Mouse (Mus musculus) ES-Bruce4 (cell line): ENCODE measurements around the gene En1. TPM values are rescaled to one million over a fixed set of nuclear protein-coding genes. Genes with fewer than 3 reads are reported as not detected.

Experiments used
- H3K27ac ChIP-seq: 2 replicates; pipeline ENCODE4 v1.5.1; 2012; ENCODE audit warnings: low read length, inconsistent platforms; ENCODE audit not compliant: insufficient read depth
- H3K27me3 ChIP-seq: 2 replicates; pipeline ENCODE4 v1.6.1; 2012; ENCODE audit warnings: mild to moderate bottlenecking, low read length, inconsistent platforms; ENCODE audit not compliant: control insufficient read depth, poor library complexity, insufficient read depth, severe bottlenecking
- H3K36me3 ChIP-seq: 2 replicates; pipeline ENCODE4 v1.6.1; 2012; ENCODE audit warnings: inconsistent platforms, mild to moderate bottlenecking, low read length, moderate library complexity; ENCODE audit not compliant: control insufficient read depth, poor library complexity, insufficient read depth, severe bottlenecking
- H3K4me1 ChIP-seq: one replicate; pipeline ENCODE4 v1.8.1; 2011; ENCODE audit warnings: low read length; ENCODE audit not compliant: control insufficient read depth, insufficient read depth
- H3K4me3 ChIP-seq: 2 replicates; pipeline ENCODE4 v1.5.1; 2011; ENCODE audit warnings: low read depth, mild to moderate bottlenecking, low read length
- H3K9ac ChIP-seq: 2 replicates; pipeline ENCODE4 v1.6.1; 2012; ENCODE audit warnings: low read depth, mild to moderate bottlenecking, inconsistent platforms; ENCODE audit not compliant: poor library complexity, severe bottlenecking
- H3K9me3 ChIP-seq: replicated peaks from 2 replicates; pipeline ENCODE4 v1.6.1; 2012; ENCODE audit warnings: mild to moderate bottlenecking, low read length, inconsistent platforms; ENCODE audit not compliant: control insufficient read depth, poor library complexity, insufficient read depth, severe bottlenecking
- CTCF ChIP-seq: IDR thresholded peaks from one replicate; pipeline ENCODE4 v1.8.1; 2011; ENCODE audit warnings: low read depth, low read length
- EP300 ChIP-seq: IDR thresholded peaks from 2 replicates; pipeline ENCODE4 v1.6.1; 2011; ENCODE audit warnings: low read depth, low read length; ENCODE audit not compliant: insufficient read depth
- POLR2A ChIP-seq: IDR thresholded peaks from one replicate; pipeline ENCODE4 v1.8.1; 2011; ENCODE audit warnings: low read length; ENCODE audit not compliant: insufficient read depth
- polyA plus RNA-seq: library from polyadenylated mRNA; stranded (reverse); fragments of >200 nt; gene quantifications from 2 replicates; pipeline ENCODE4 v1.2.4, GENCODE M21; 2011; ENCODE audit warnings: low read depth; ENCODE audit not compliant: missing spikeins, insufficient read depth, insufficient read length

The En1 gene
- polyA plus RNA-seq, 1 experiment: 0.61 TPM

DNA sequence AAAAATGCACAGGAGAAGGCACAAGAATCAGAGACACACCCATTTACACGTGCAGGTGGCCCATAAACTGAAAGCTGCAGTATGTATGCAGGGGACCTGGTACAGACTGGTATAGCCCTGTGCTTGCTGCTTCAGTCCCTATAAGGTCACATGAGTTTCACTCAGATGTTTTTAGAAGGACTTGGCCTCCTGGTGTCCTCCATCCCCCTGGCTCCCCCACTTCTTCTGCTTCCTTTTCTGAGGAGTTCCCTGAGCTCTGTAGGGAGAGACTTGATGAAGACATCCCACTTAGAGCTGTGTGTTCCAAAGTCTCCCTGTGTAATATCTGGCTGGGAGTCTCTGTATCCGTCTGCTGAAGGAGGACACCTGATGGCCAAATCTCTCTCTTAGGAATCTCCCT is 16.7 kb upstream of the En1 start:
- Histone ChIP-seq H3K9me3 (no peaks in the 10 kb centered on the region), H3K27ac (no peak overlapping the region), H3K9ac (no peak overlapping the region), H3K27me3 (no peaks in the 10 kb centered on the region), H3K4me1 (no peaks in the 10 kb centered on the region), H3K4me3 (no peak overlapping the region), H3K36me3 (no peaks in the 10 kb centered on the region)
- TF ChIP-seq EP300 (no peak), CTCF (no peak)

DNA sequence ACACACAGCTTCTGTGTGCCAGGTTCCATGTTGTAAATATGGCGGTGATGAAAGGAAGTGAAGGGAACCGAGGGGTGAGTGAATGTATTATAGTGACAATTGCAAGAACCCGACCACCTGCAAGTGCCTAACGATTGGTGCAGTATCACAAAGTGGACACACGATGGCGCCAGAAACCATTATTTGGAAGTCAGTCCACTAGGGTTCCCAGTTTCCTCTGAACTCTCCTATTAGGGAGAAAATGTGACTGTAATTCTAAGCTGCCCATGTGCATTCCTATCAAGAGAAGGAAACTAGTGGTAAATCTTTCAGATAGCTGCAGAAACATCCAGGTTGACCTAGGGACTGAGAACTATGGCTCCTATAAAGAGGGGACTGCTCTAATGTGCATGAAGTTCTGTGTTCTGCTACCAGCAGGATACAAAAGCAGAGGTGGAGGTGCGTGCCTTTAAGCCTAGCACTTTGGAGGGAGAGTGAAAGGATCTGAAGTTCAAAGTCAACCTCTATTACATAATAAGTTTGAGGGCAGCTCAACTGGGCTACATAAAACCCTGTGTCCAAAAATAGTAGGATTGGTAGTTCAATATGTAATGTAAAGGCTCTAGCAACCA is 15.6 kb upstream of the En1 start:
- H3K36me3 ChIP-seq: no peaks in the 10 kb centered on the region
- H3K27ac ChIP-seq: no peak overlapping the region
- no peaks in the 10 kb centered on the region for H3K4me1 ChIP-seq
- no peaks in the 10 kb centered on the region for H3K27me3 ChIP-seq
- H3K4me3 ChIP-seq: no peak overlapping the region
- H3K9me3 ChIP-seq: no peaks in the 10 kb centered on the region
- H3K9ac ChIP-seq: no peak overlapping the region
- no peak for TF ChIP-seq EP300
- peak; percentile 49 for TF ChIP-seq CTCF

DNA sequence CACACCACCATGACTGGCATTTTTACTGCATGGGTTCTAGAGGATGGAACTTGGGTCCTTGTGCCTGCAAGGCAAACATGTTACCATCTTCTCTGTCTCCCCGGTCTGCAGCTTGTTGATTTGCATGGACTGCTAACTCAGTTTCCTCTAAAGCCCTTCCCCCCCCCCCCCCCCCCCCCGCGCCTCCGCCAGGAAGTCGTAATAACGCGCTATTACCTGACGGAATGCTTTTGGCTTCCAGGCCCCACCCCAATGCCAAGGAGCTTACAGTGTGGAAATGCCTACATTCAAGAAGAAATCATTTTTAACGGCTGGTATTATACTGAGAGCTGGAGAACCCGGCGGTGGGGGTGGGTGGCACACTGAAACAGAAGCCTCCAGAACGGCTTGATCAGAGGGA is 14.8 kb upstream of the En1 start:
- H3K27me3 ChIP-seq: no peaks in the 10 kb centered on the region
- H3K27ac ChIP-seq: no peak overlapping the region
- TF ChIP-seq EP300 (no peak), CTCF (no peak), POLR2A (no peak)
- no peak overlapping the region for H3K9ac ChIP-seq
- H3K9me3 ChIP-seq: no peaks in the 10 kb centered on the region
- H3K4me3 ChIP-seq: no peak overlapping the region
- H3K4me1 ChIP-seq: no peaks in the 10 kb centered on the region
- H3K36me3 ChIP-seq: no peaks in the 10 kb centered on the region

DNA sequence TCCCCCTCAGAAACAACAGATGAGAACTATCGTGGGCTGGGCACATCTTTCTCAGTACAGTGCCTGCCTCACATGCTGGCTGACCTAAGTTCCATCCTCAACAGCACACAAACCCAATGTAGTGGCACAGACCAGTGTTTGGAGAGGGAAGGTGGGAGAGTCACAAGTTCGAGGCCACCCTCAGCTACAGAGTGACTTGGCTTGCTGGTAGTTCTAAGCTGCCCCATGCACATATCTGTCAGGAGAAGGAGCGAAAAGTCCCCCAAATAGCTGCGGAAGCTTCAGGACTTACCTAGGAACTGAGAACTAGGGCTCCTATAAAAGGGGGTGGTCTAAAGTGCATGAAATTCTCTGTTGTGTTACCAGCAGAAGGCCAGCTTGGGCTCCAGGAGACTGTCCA is 14.3 kb upstream of the En1 start:
- Histone ChIP-seq H3K4me1 (no peaks in the 10 kb centered on the region), H3K9ac (no peak overlapping the region), H3K36me3 (no peaks in the 10 kb centered on the region), H3K27me3 (no peaks in the 10 kb centered on the region), H3K4me3 (no peak overlapping the region), H3K9me3 (no peaks in the 10 kb centered on the region), H3K27ac (no peak overlapping the region)
- TF ChIP-seq CTCF (no peak), POLR2A (no peak), EP300 (no peak)

DNA sequence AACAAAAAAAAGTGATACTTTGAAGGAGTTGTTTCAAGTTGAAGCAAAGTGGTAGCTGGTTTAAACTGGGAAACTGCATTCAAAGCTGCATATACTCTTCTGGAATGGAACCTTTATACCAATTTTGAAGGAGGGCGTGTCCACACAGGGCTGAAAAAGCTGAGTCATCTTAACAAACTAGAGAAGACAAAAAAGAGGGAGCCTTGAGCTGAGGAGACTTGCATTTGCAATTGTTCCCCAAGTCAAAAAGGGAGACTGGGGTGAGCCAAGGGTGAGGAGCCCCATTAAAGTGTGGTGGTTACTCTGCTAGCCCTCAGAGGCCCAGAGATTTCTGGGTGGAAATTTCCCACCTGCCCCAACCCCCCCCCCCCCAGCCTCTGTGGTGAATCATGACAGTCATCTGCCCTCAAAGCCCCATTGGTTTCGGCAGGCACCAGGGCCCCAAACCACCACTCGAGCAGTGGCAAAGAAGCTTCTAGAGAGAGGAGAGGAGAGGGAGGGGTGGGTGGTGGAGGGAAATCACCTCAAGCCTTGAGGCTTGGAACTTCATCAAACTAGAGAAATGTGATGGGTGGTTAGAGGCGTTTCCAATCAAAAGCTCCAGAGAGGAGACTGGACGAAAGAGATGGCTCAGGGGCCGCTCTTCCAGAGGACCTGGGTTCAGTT is 13.7 kb upstream of the En1 start:
- no peaks in the 10 kb centered on the region for H3K4me1 ChIP-seq
- no peak for TF ChIP-seq POLR2A
- TF ChIP-seq EP300: no peak
- TF ChIP-seq CTCF: no peak
- no peak overlapping the region for H3K27ac ChIP-seq
- no peaks in the 10 kb centered on the region for H3K9me3 ChIP-seq
- H3K27me3 ChIP-seq: no peaks in the 10 kb centered on the region
- H3K36me3 ChIP-seq: no peaks in the 10 kb centered on the region
- H3K9ac ChIP-seq: no peak overlapping the region
- H3K4me3 ChIP-seq: no peak overlapping the region

DNA sequence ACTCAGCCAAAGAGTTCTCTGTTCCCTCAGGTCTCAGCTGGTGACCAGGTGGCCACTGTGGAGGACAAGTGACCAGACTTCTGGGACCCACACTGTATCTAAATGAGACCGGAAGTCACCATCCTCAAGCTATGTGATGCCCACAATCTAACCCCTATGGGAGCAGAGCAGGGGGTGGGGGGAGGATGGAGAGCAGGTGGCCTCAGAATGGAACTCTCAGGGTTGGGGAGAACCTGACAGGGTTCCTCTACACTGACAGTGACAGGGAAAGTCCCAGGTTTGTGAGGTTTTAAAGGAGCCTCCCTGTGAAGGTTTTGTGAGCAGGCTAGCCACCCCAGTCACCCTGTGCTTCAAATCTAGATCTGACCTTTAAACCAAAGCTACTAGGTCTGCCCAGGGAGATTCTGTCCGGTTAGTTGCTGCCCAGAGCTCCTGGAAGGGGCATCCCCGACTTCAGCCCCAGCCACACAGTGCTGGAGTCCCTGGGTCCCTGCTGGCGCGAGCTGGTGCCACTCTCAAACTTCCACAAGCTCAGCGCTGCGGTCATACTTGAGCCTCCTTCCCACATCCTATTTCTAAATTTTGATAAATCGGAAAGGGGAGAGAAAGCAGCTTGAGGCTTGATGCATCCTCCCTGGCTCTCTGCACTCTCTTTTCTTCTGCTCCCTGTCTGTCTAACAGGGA is 8.8 kb upstream of the En1 start:
- Histone ChIP-seq H3K27me3 (peaks cover 15% of the 10 kb centered on the region), H3K9me3 (no peaks in the 10 kb centered on the region), H3K9ac (no peak overlapping the region), H3K36me3 (no peaks in the 10 kb centered on the region), H3K27ac (no peak overlapping the region), H3K4me3 (no peak overlapping the region), H3K4me1 (no peaks in the 10 kb centered on the region)
- TF ChIP-seq CTCF (no peak), EP300 (no peak), POLR2A (no peak)
